Mouse (Mus musculus) G1E (cell line): Measurements from ENCODE around the gene Wdr73.

Source experiments
- CTCF ChIP-seq: IDR thresholded peaks from 2 replicates; pipeline ENCODE4 v1.5.1; 2012; ENCODE audit warnings: low read depth, low read length, inconsistent platforms, mixed read lengths
- GATA1 ChIP-seq: IDR thresholded peaks from 2 replicates; pipeline ENCODE4 v1.6.1; 2012; ENCODE audit warnings: borderline replicate concordance, low read length, inconsistent platforms, mixed read lengths
- POLR2AphosphoS5 ChIP-seq: IDR thresholded peaks from 2 replicates; pipeline ENCODE4 v1.6.1; 2012; ENCODE audit warnings: low read depth, low read length, inconsistent platforms; ENCODE audit not compliant: insufficient replicate concordance
- TAL1 ChIP-seq: conservative IDR thresholded peaks from 2 replicates; pipeline ENCODE4 v1.6.1; 2012; ENCODE audit warnings: low read depth, low read length, inconsistent platforms, mixed read lengths

- TF ChIP-seq CTCF (peak; percentile 94), TAL1 (no peak), GATA1 (no peak), POLR2AphosphoS5 (no peak)
These were observed 51.4 kb downstream of the Wdr73 start for GRCm38 (mm10) chr7:80849710-80850109.
